Mouse (Mus musculus) myocyte (in vitro differentiated cells): ENCODE measurements around the gene Upk2. TPM values are rescaled to one million over a fixed set of nuclear protein-coding genes. Genes with fewer than 3 reads are reported as not detected.

Source experiments
- H3K27me3 ChIP-seq: one replicate; pipeline ENCODE4 v1.6.1; 2011; ENCODE audit not compliant: control insufficient read depth, insufficient read depth, insufficient read length
- H3K36me3 ChIP-seq: one replicate; pipeline ENCODE4 v1.6.1; 2011; ENCODE audit not compliant: control insufficient read depth, insufficient read depth
- H3K4me2 ChIP-seq: one replicate; pipeline ENCODE4 v1.6.1; 2011; ENCODE audit warnings: low read depth, control low read depth
- H3K4me3 ChIP-seq: one replicate; pipeline ENCODE4 v1.5.1; 2011; ENCODE audit warnings: mild to moderate bottlenecking, control low read depth, moderate library complexity
- H3K79me2 ChIP-seq: one replicate; pipeline ENCODE4 v1.6.1; 2011; ENCODE audit not compliant: control insufficient read depth, insufficient read depth
- H3ac ChIP-seq: one replicate; pipeline ENCODE4 v1.6.1; 2011; ENCODE audit not compliant: control insufficient read depth, insufficient read length
- CEBPB ChIP-seq: IDR thresholded peaks from 2 replicates; pipeline ENCODE4 v1.6.1; 2011; ENCODE audit warnings: mild to moderate bottlenecking, moderate library complexity; ENCODE audit not compliant: poor library complexity, insufficient read depth, severe bottlenecking
- E2F4 ChIP-seq: IDR thresholded peaks from one replicate; pipeline ENCODE4 v1.6.1; 2011; ENCODE audit warnings: mild to moderate bottlenecking, control low read depth, moderate library complexity; ENCODE audit not compliant: insufficient read depth
- MAX ChIP-seq: IDR thresholded peaks from one replicate; pipeline ENCODE4 v1.6.1; 2011; ENCODE audit warnings: low read depth, mild to moderate bottlenecking, control low read depth
- MYOD1 ChIP-seq, 3 experiments: IDR thresholded peaks; one replicate each; pipeline ENCODE4 v1.6.1; 2011; ENCODE audit warnings: control low read depth in 2 of 3, low read depth in 2 of 3, mild to moderate bottlenecking in 2 of 3, moderate library complexity in 1 of 3; ENCODE audit not compliant: insufficient read length in 2 of 3, control insufficient read depth in 1 of 3
- MYOG ChIP-seq, 3 experiments: IDR thresholded peaks; one replicate each; pipeline ENCODE4 v1.6.1; 2011; ENCODE audit warnings: control low read depth in 2 of 3, low read depth in 2 of 3, mild to moderate bottlenecking in 2 of 3; ENCODE audit not compliant: insufficient read length in 2 of 3, control insufficient read depth in 1 of 3, insufficient read depth in 1 of 3
- POLR2A ChIP-seq: IDR thresholded peaks from one replicate; pipeline ENCODE4 v1.6.1; 2011; ENCODE audit warnings: low read depth, mild to moderate bottlenecking, control low read depth, moderate library complexity; ENCODE audit not compliant: insufficient read length
- POLR2AphosphoS2 ChIP-seq: IDR thresholded peaks from one replicate; pipeline ENCODE4 v1.6.1; 2011; ENCODE audit warnings: low read depth, control low read depth; ENCODE audit not compliant: insufficient read length
- REST ChIP-seq: IDR thresholded peaks from one replicate; pipeline ENCODE4 v1.6.1; 2011; ENCODE audit warnings: mild to moderate bottlenecking, control low read depth, moderate library complexity; ENCODE audit not compliant: insufficient read depth, insufficient read length
- SRF ChIP-seq: IDR thresholded peaks from one replicate; pipeline ENCODE4 v1.6.1; 2011; ENCODE audit warnings: low read depth; ENCODE audit not compliant: control insufficient read depth, insufficient read length
- TCF12 ChIP-seq: IDR thresholded peaks from one replicate; pipeline ENCODE4 v1.6.1; 2011; ENCODE audit warnings: mild to moderate bottlenecking, control low read depth; ENCODE audit not compliant: poor library complexity, insufficient read depth, severe bottlenecking
- TCF3 ChIP-seq: IDR thresholded peaks from one replicate; pipeline ENCODE4 v1.6.1; 2011; ENCODE audit warnings: low read depth, control low read depth; ENCODE audit not compliant: insufficient read length
- USF1 ChIP-seq: IDR thresholded peaks from one replicate; pipeline ENCODE4 v1.6.1; 2011; ENCODE audit warnings: low read depth, mild to moderate bottlenecking, control low read depth, moderate library complexity
- polyA plus RNA-seq: library from polyadenylated mRNA; unstranded; fragments of >200 nt; fragmentation: generic; extraction: Trizol; gene quantifications from one replicate; pipeline ENCODE4 v1.2.1, GENCODE M21; 2012; ENCODE audit warnings: missing spikeins

Upk2 gene
- polyA plus RNA-seq, 1 experiment, result not detected

- Histone ChIP-seq H3K27me3 (no peaks in the 10 kb centered on the region), H3ac (peak overlapping the region; percentile 18), H3K4me3 (peak overlapping the region; percentile 41), H3K4me2 (peak overlapping the region; percentile 96), H3K79me2 (peaks cover 43% of the 10 kb centered on the region), H3K36me3 (peaks cover 21% of the 10 kb centered on the region)
- TF ChIP-seq REST (no peak), E2F4 (no peak), TCF3 (no peak), MYOD1 (IDR thresholded peaks at IDR 0.05; ENCODE audit: control insufficient read depth in 1 of 3, insufficient read length in 2 of 3, low read depth in 2 of 3) (peak in 1 of 3 experiments; percentile 11), MYOG (IDR thresholded peaks at IDR 0.05; ENCODE audit: control insufficient read depth in 1 of 3, insufficient read depth in 1 of 3, insufficient read length in 2 of 3, low read depth in 2 of 3) (no peak), USF1 (no peak), POLR2A (peak; percentile 81), SRF (no peak), TCF12 (no peak), POLR2AphosphoS2 (peak; percentile 80), CEBPB (no peak)
These were observed 44.8 kb upstream of the Upk2 start for GRCm38 (mm10) chr9:44499356-44500162.

- peak in 2 of 3 experiments; percentile 14 to 38 for TF ChIP-seq MYOD1 (IDR thresholded peaks at IDR 0.05; ENCODE audit: control insufficient read depth in 1 of 3, insufficient read length in 2 of 3, low read depth in 2 of 3)
- TF ChIP-seq REST, result no peak
- TF ChIP-seq POLR2A, result peak; percentile 70
- TF ChIP-seq CEBPB, result no peak
- TF ChIP-seq POLR2AphosphoS2, result peak; percentile 78
- TF ChIP-seq E2F4, result no peak
- no peak for TF ChIP-seq USF1
- no peak for TF ChIP-seq SRF
- TF ChIP-seq MYOG (IDR thresholded peaks at IDR 0.05; ENCODE audit: control insufficient read depth in 1 of 3, insufficient read depth in 1 of 3, insufficient read length in 2 of 3, low read depth in 2 of 3), result peak in 1 of 3 experiments; percentile 69
- TF ChIP-seq MAX, result no peak
- peak; percentile 13 for TF ChIP-seq TCF12
- no peak for TF ChIP-seq TCF3
- H3K27me3 ChIP-seq, result no peaks in the 10 kb centered on the region
- H3K36me3 ChIP-seq, result peaks cover 16% of the 10 kb centered on the region
- peak overlapping the region; percentile 18 for H3ac ChIP-seq
- H3K4me2 ChIP-seq, result peak overlapping the region; percentile 96
- H3K4me3 ChIP-seq, result peak overlapping the region; percentile 41
- H3K79me2 ChIP-seq, result peaks cover 46% of the 10 kb centered on the region
These were observed 43.9 kb upstream of the Upk2 start for GRCm38 (mm10) chr9:44498421-44499355.

GRCm38 (mm10) chr9:44497624-44498377 is 43.0 kb upstream of the Upk2 start:
- Histone ChIP-seq H3K4me3 (peak overlapping the region; percentile 41), H3ac (peak overlapping the region; percentile 18), H3K36me3 (peaks cover 7% of the 10 kb centered on the region), H3K79me2 (peaks cover 44% of the 10 kb centered on the region), H3K27me3 (no peaks in the 10 kb centered on the region), H3K4me2 (peak overlapping the region; percentile 73)
- TF ChIP-seq POLR2AphosphoS2 (peak; percentile 43), MYOG (IDR thresholded peaks at IDR 0.05; ENCODE audit: control insufficient read depth in 1 of 3, insufficient read depth in 1 of 3, insufficient read length in 2 of 3, low read depth in 2 of 3) (peak in 1 of 3 experiments; percentile 10), TCF12 (no peak), TCF3 (no peak), POLR2A (peak; percentile 33), USF1 (peak; percentile 43)

GRCm38 (mm10) chr9:44496803-44497461 is 42.2 kb upstream of the Upk2 start:
- Histone ChIP-seq H3K4me2 (peak overlapping the region; percentile 73), H3K27me3 (no peaks in the 10 kb centered on the region), H3K36me3 (no peaks in the 10 kb centered on the region), H3K4me3 (peak overlapping the region; percentile 41), H3K79me2 (peaks cover 45% of the 10 kb centered on the region), H3ac (no peak overlapping the region)
- TF ChIP-seq POLR2AphosphoS2 (no peak), SRF (no peak), E2F4 (no peak), POLR2A (no peak), MYOG (IDR thresholded peaks at IDR 0.05; ENCODE audit: control insufficient read depth in 1 of 3, insufficient read depth in 1 of 3, insufficient read length in 2 of 3, low read depth in 2 of 3) (no peak)
